Mouse (Mus musculus) lung, embryonic 15.5 days (tissue): ENCODE data around the gene Chaf1b. TPM values are rescaled to one million over a fixed set of nuclear protein-coding genes. Genes with fewer than 3 reads are reported as not detected.
A peak's percentile ranks its signal among the peaks of the same experiment; 100 is the strongest.

Experiments used
- ATAC-seq: fragments of 200-750 bp; cut with Nextera tagmentation; 2 replicates; pipeline ENCODE4 v1.8.0; 2017; ENCODE audit warnings: moderate number of reproducible peaks, borderline replicate concordance; ENCODE audit not compliant: low FRiP score, low TSS enrichment; ENCODE audit errors: extremely low read depth
- H3K27ac ChIP-seq: fragments of 300-500 bp; sonication (generic); 2 replicates; pipeline ENCODE4 v1.5.1; 2015; ENCODE audit warnings: moderate library complexity, mild to moderate bottlenecking, inconsistent platforms
- H3K27me3 ChIP-seq: fragments of 300-500 bp; sonication (generic); 2 replicates; pipeline ENCODE4 v1.6.1; 2015; ENCODE audit warnings: inconsistent platforms
- H3K36me3 ChIP-seq: fragments of 300-500 bp; sonication (generic); 2 replicates; pipeline ENCODE4 v1.6.1; 2015; ENCODE audit warnings: inconsistent platforms
- H3K4me1 ChIP-seq: fragments of 300-500 bp; sonication (generic); 2 replicates; pipeline ENCODE4 v1.6.1; 2015; ENCODE audit warnings: inconsistent platforms
- H3K4me2 ChIP-seq: fragments of 300-500 bp; sonication (generic); 2 replicates; pipeline ENCODE4 v1.6.1; 2015; ENCODE audit warnings: inconsistent platforms, mild to moderate bottlenecking, moderate library complexity
- H3K4me3 ChIP-seq: fragments of 300-500 bp; sonication (generic); 2 replicates; pipeline ENCODE4 v1.5.1; 2015; ENCODE audit warnings: mild to moderate bottlenecking, inconsistent platforms
- H3K9ac ChIP-seq: fragments of 300-500 bp; sonication (generic); 2 replicates; pipeline ENCODE4 v1.6.1; 2015; ENCODE audit warnings: inconsistent platforms
- H3K9me3 ChIP-seq: fragments of 300-500 bp; sonication (generic); 2 replicates; pipeline ENCODE4 v1.6.1; 2016; ENCODE audit warnings: inconsistent platforms
- WGBS: fragments of 180-500 bp; shearing (Covaris S2); methylation state at CpG from one replicate; pipeline ENCODE4 v1.1.7; 2015; 5-methylcytosine and 5-hydroxymethylcytosine counted together
- polyA plus RNA-seq: library from polyadenylated mRNA; unstranded; fragments of >200 nt; fragmentation: Nextera tagmentation; extraction: Ambion mirVana; gene quantifications from 2 replicates; pipeline ENCODE4 v1.2.1, GENCODE M21; 2015

Gene Chaf1b
- polyA plus RNA-seq, 1 experiment from 2014 or later: 80.1 TPM

- no peaks in the 10 kb centered on the region for H3K9me3 ChIP-seq
- H3K36me3 ChIP-seq: peaks cover 72% of the 10 kb centered on the region
- H3K27me3 ChIP-seq: no peaks in the 10 kb centered on the region
- ATAC-seq: no peak
- no peak overlapping the region for H3K4me3 ChIP-seq
- 82% methylated on average over 12 of the region's 12 CpGs for WGBS
- H3K9ac ChIP-seq: no peak overlapping the region
- no peak overlapping the region for H3K4me2 ChIP-seq
- no peak overlapping the region for H3K27ac ChIP-seq
- no peaks in the 10 kb centered on the region; the same call in 1 of the 2 replicates for H3K4me1 ChIP-seq
Measured at GRCm38 (mm10) chr16:93890948-93891604, 7.4 kb downstream of the Chaf1b start.

GRCm38 (mm10) chr16:93893285-93893684 lies 9.6 kb downstream of the Chaf1b start:
- no peak for ATAC-seq
- Histone ChIP-seq H3K9me3 (no peaks in the 10 kb centered on the region), H3K9ac (no peak overlapping the region), H3K4me3 (no peak overlapping the region), H3K27ac (no peak overlapping the region), H3K4me1 (no peaks in the 10 kb centered on the region; the same call in 1 of the 2 replicates), H3K4me2 (no peak overlapping the region), H3K36me3 (peaks cover 62% of the 10 kb centered on the region), H3K27me3 (no peaks in the 10 kb centered on the region)
- 87% methylated on average over 5 of the region's 5 CpGs for WGBS

GRCm38 (mm10) chr16:93903027-93903426 lies 19.3 kb downstream of the Chaf1b start:
- H3K9ac ChIP-seq: no peak overlapping the region
- no peak overlapping the region for H3K27ac ChIP-seq
- peaks cover 34% of the 10 kb centered on the region for H3K36me3 ChIP-seq
- H3K9me3 ChIP-seq: no peaks in the 10 kb centered on the region
- H3K4me1 ChIP-seq: no peaks in the 10 kb centered on the region
- no peak for ATAC-seq
- H3K4me2 ChIP-seq: no peak overlapping the region
- H3K4me3 ChIP-seq: no peak overlapping the region
- no peaks in the 10 kb centered on the region for H3K27me3 ChIP-seq
- 76% methylated on average over 6 of the region's 6 CpGs for WGBS

GRCm38 (mm10) chr16:93906156-93907014 lies 22.7 kb downstream of the Chaf1b start:
- Histone ChIP-seq H3K4me1 (no peaks in the 10 kb centered on the region), H3K9me3 (no peaks in the 10 kb centered on the region), H3K9ac (no peak overlapping the region), H3K4me3 (no peak overlapping the region), H3K27me3 (no peaks in the 10 kb centered on the region), H3K4me2 (no peak overlapping the region), H3K36me3 (peaks cover 19% of the 10 kb centered on the region), H3K27ac (no peak overlapping the region)
- peak; percentile 41; the same call in 1 of the 2 replicates for ATAC-seq
- 55% methylated on average over 11 of the region's 11 CpGs for WGBS

DNA sequence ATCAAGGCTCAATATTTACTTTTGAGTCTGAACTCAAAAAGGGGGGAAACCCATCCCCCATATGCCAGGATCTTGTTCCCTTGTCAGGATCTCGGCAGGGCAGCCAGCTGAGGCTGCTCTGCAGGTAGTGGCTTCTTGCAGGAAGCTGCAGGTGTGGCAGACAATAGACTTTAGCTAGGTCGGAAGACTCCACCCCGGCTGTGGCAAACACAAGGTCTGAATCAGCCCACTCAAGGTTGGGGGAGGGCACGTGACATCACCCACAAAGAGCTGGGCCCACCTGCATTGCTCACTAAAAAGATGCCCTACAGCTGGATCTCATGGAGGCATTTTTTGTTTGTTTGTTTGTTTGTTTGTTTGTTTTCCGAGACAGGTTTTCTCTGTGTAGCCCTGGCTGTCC lies 24.1 kb downstream of the Chaf1b start:
- 57% methylated on average over 5 of the region's 5 CpGs for WGBS
- Histone ChIP-seq H3K9me3 (no peaks in the 10 kb centered on the region), H3K27ac (no peak overlapping the region), H3K36me3 (0 out of 2 replicates have a peak, but pooled peaks cover 9% of the 10 kb centered on the region), H3K27me3 (no peaks in the 10 kb centered on the region), H3K9ac (no peak overlapping the region), H3K4me2 (no peak overlapping the region), H3K4me3 (no peak overlapping the region), H3K4me1 (0 out of 2 replicates have a peak, but pooled peaks cover 2% of the 10 kb centered on the region)
- ATAC-seq: no peak

DNA sequence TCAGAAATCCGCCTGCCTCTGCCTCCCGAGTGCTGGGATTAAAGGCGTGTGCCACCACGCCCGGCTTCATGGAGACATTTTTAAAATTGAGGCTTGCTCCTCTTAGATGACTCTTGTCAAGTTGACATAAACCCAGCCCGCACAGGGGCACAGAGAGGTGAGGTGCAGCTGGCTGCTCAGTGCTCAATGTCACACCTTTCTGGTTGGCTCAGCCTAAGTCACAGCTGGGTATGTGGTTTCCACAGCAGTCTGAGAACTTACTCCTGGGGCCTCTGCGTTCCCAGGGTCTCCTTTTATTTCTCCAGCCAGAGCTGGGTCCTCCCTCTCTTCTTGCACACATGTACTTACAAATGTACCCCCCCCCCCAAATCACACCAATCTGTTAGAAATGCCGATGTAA lies 24.5 kb downstream of the Chaf1b start:
- Histone ChIP-seq H3K27me3 (no peaks in the 10 kb centered on the region), H3K9me3 (no peaks in the 10 kb centered on the region), H3K36me3 (0 out of 2 replicates have a peak, but pooled peaks cover 9% of the 10 kb centered on the region), H3K9ac (no peak overlapping the region), H3K4me2 (no peak overlapping the region), H3K4me3 (no peak overlapping the region), H3K4me1 (0 out of 2 replicates have a peak, but pooled peaks cover 3% of the 10 kb centered on the region), H3K27ac (no peak overlapping the region)
- no peak for ATAC-seq
- WGBS: 82% methylated on average over 8 of the region's 8 CpGs

- Histone ChIP-seq H3K9me3 (no peaks in the 10 kb centered on the region), H3K36me3 (0 out of 2 replicates have a peak, but pooled peaks cover 4% of the 10 kb centered on the region), H3K4me3 (no peak overlapping the region), H3K9ac (no peak overlapping the region), H3K27me3 (no peaks in the 10 kb centered on the region), H3K27ac (no peak overlapping the region), H3K4me2 (no peak overlapping the region), H3K4me1 (peaks cover 7% of the 10 kb centered on the region; the same call in 1 of the 2 replicates)
- WGBS: 73% methylated on average over 3 of the region's 3 CpGs
- ATAC-seq: no peak
Measured at GRCm38 (mm10) chr16:93909936-93910335, 26.2 kb downstream of the Chaf1b start.

GRCm38 (mm10) chr16:93910735-93911665 lies 27.3 kb downstream of the Chaf1b start:
- Histone ChIP-seq H3K27me3 (no peaks in the 10 kb centered on the region), H3K9ac (no peak overlapping the region), H3K36me3 (no peaks in the 10 kb centered on the region), H3K4me1 (peaks cover 7% of the 10 kb centered on the region; the same call in 1 of the 2 replicates), H3K4me3 (no peak overlapping the region), H3K27ac (0 out of 2 replicates have a peak overlapping the region, but pooled peaks have one; percentile 6), H3K4me2 (peak overlapping the region; percentile 24; the same call in 1 of the 2 replicates), H3K9me3 (no peaks in the 10 kb centered on the region)
- WGBS: 48% methylated on average over 28 of the region's 28 CpGs
- ATAC-seq: no peak

DNA sequence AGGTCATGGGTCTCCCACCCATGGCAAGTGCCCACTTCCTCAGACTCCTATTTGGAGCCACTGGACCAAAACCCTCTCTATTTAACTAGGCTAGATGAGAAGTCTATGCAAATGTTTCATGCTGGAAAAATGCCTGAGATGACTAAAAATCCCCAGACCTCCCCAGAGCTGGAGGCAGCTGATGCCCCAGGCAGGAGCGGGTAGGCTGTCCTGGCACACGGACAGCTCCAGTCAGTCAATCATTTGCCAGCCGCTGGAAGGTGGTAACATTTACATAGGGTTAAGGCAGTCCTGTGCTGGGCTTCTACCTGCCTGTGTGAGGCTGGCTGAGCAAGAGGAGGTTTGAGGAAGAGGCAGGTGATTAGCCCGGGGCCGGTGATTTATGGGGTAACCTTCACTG lies 28.5 kb downstream of the Chaf1b start:
- H3K4me3 ChIP-seq: no peak overlapping the region
- H3K27me3 ChIP-seq: no peaks in the 10 kb centered on the region
- H3K4me1 ChIP-seq: peaks cover 7% of the 10 kb centered on the region; the same call in 1 of the 2 replicates
- no peaks in the 10 kb centered on the region for H3K36me3 ChIP-seq
- no peak overlapping the region for H3K27ac ChIP-seq
- peak; percentile 41; the same call in 1 of the 2 replicates for ATAC-seq
- H3K9ac ChIP-seq: no peak overlapping the region
- WGBS: 44% methylated on average over 5 of the region's 5 CpGs
- no peaks in the 10 kb centered on the region for H3K9me3 ChIP-seq
- H3K4me2 ChIP-seq: no peak overlapping the region

GRCm38 (mm10) chr16:93912808-93913207 lies 29.1 kb downstream of the Chaf1b start:
- ATAC-seq: no peak
- H3K4me1 ChIP-seq: peaks cover 9% of the 10 kb centered on the region

GRCm38 (mm10) chr16:93913881-93914576 lies 30.3 kb downstream of the Chaf1b start:
- Histone ChIP-seq H3K27me3 (no peaks in the 10 kb centered on the region), H3K36me3 (no peaks in the 10 kb centered on the region), H3K4me3 (no peak overlapping the region), H3K27ac (no peak overlapping the region), H3K9ac (no peak overlapping the region), H3K4me1 (peaks cover 14% of the 10 kb centered on the region), H3K4me2 (no peak overlapping the region), H3K9me3 (no peaks in the 10 kb centered on the region)
- WGBS: 66% methylated on average over 10 of the region's 10 CpGs
- no peak for ATAC-seq

More at GRCm38 (mm10) chr16:93912808-93913207, 29.1 kb downstream of the Chaf1b start:
- H3K36me3 ChIP-seq: no peaks in the 10 kb centered on the region
- no peaks in the 10 kb centered on the region for H3K27me3 ChIP-seq
- WGBS: 54% methylated on average over 3 of the region's 3 CpGs
- no peaks in the 10 kb centered on the region for H3K9me3 ChIP-seq
- H3K4me2 ChIP-seq: no peak overlapping the region
- no peak overlapping the region for H3K27ac ChIP-seq
- H3K9ac ChIP-seq: no peak overlapping the region
- H3K4me3 ChIP-seq: no peak overlapping the region
